22 mouse cellular contexts compared by ENCODE assay signal in genomic region chr13:53825957-53826580, GRCm38 (mm10).
DNase-seq lines count a peak whose midpoint lies in the region; ATAC-seq and TF ChIP-seq lines count a peak whose summit lies in the region.
"Had no signal": no experiment of that assay in that cellular context is flagged by ENCODE, and none has a peak within 500 bp of the region (broad histone marks: within the 10 kb centered on the region; RNA-seq: fewer than 3 reads in every experiment).

No protein-coding gene starts in this region.

- 59% methylated on average over 8 of the region's 8 CpGs for WGBS in forebrain, embryonic 13.5 days
- WGBS in forebrain, embryonic 11.5 days: 72% methylated on average over 8 of the region's 8 CpGs
- 54% methylated on average over 8 of the region's 8 CpGs for WGBS in forebrain, embryonic 16.5 days

- no peak overlapping the region for H3K4me3 ChIP-seq in forebrain, embryonic 13.5 days
- no peak overlapping the region for H3K4me3 ChIP-seq in forebrain, embryonic 11.5 days (ENCODE audit: low read depth, low read length)
- H3K4me3 ChIP-seq in layer of hippocampus, adult 2 months: no peak overlapping the region
- H3K4me3 ChIP-seq in forebrain, embryonic 16.5 days (replicated peaks; ENCODE audit: low read length): no peak overlapping the region
- H3K4me3 ChIP-seq: embryonic facial prominence, embryonic 12.5 days; erythroblast, embryonic 14.5 days; heart, adult 2 months; heart, embryonic 15.5 days; kidney, embryonic 15.5 days; lung, embryonic 15.5 days had no signal

- no peak overlapping the region for H3K27ac ChIP-seq in forebrain, embryonic 13.5 days
- H3K27ac ChIP-seq in forebrain, embryonic 11.5 days (ENCODE audit: low read depth, low read length): no peak overlapping the region
- no peak overlapping the region for H3K27ac ChIP-seq in layer of hippocampus, adult 2 months
- no peak overlapping the region for H3K27ac ChIP-seq in forebrain, embryonic 16.5 days (ENCODE audit: low read length)
- H3K27ac ChIP-seq: embryonic facial prominence, embryonic 12.5 days; heart, adult 2 months; heart, embryonic 15.5 days; kidney, embryonic 15.5 days; liver, embryonic 14.5 days; lung, embryonic 15.5 days had no signal

- no peak overlapping the region for H3K9ac ChIP-seq in forebrain, embryonic 13.5 days
- no peak overlapping the region for H3K9ac ChIP-seq in forebrain, embryonic 11.5 days (ENCODE audit: low read length)
- no peak overlapping the region for H3K9ac ChIP-seq in forebrain, embryonic 16.5 days (replicated peaks; ENCODE audit: low read depth, low read length)
- H3K9ac ChIP-seq: embryonic facial prominence, embryonic 12.5 days; heart, embryonic 15.5 days; kidney, embryonic 15.5 days; liver, embryonic 14.5 days; lung, embryonic 15.5 days had no signal

- H3K36me3 ChIP-seq in forebrain, embryonic 13.5 days (ENCODE audit: poor library complexity, severe bottlenecking): no peaks in the 10 kb centered on the region
- no peaks in the 10 kb centered on the region for H3K36me3 ChIP-seq in forebrain, embryonic 11.5 days (ENCODE audit: control insufficient read depth, insufficient read depth, low read length)
- H3K36me3 ChIP-seq in forebrain, embryonic 16.5 days (ENCODE audit: control insufficient read depth, insufficient read depth): no peaks in the 10 kb centered on the region
- H3K36me3 ChIP-seq: embryonic facial prominence, embryonic 12.5 days; heart, embryonic 15.5 days; kidney, embryonic 15.5 days; lung, embryonic 15.5 days had no signal

- no peaks in the 10 kb centered on the region for H3K9me3 ChIP-seq in forebrain, embryonic 13.5 days (replicated peaks)
- no peaks in the 10 kb centered on the region for H3K9me3 ChIP-seq in forebrain, embryonic 11.5 days (ENCODE audit: control insufficient read depth, low read length)
- no peaks in the 10 kb centered on the region for H3K9me3 ChIP-seq in forebrain, embryonic 16.5 days (ENCODE audit: control insufficient read depth, low read length)
- H3K9me3 ChIP-seq: embryonic facial prominence, embryonic 12.5 days; heart, embryonic 15.5 days; kidney, embryonic 15.5 days; lung, embryonic 15.5 days had no signal

- H3K4me2 ChIP-seq in forebrain, embryonic 13.5 days: no peak overlapping the region
- H3K4me2 ChIP-seq in forebrain, embryonic 11.5 days (ENCODE audit: low read depth, low read length, severe bottlenecking): no peak overlapping the region
- no peak overlapping the region for H3K4me2 ChIP-seq in forebrain, embryonic 16.5 days (ENCODE audit: low read length)
- H3K4me2 ChIP-seq: embryonic facial prominence, embryonic 12.5 days; heart, embryonic 15.5 days; kidney, embryonic 15.5 days; lung, embryonic 15.5 days had no signal

- TF ChIP-seq CTCF in layer of hippocampus, adult 2 months (conservative IDR thresholded peaks at IDR 0.05): no peak

- ATAC-seq in forebrain, embryonic 13.5 days: peak; percentile 45; the same call in 1 of the 2 replicates
- ATAC-seq in forebrain, embryonic 11.5 days (replicated peaks; ENCODE audit: low FRiP score): no peak
- peak; percentile 52; the same call in 1 of the 2 replicates for ATAC-seq in forebrain, embryonic 16.5 days
- ATAC-seq: intestine, embryonic 16.5 days had no signal

- no peaks in the 10 kb centered on the region for H3K27me3 ChIP-seq in forebrain, embryonic 13.5 days
- no peaks in the 10 kb centered on the region for H3K27me3 ChIP-seq in forebrain, embryonic 11.5 days (ENCODE audit: control insufficient read depth, insufficient read depth, low read length)
- no peaks in the 10 kb centered on the region for H3K27me3 ChIP-seq in forebrain, embryonic 16.5 days (replicated peaks; ENCODE audit: control insufficient read depth, insufficient read depth, low read length)
- H3K27me3 ChIP-seq: embryonic facial prominence, embryonic 12.5 days; heart, embryonic 15.5 days; kidney, embryonic 15.5 days; lung, embryonic 15.5 days had no signal

- no peak for DNase-seq in forebrain, embryonic 11.5 days (ENCODE audit: low spot score)
- peak; percentile 31 for DNase-seq in layer of hippocampus, adult 9-11 months
- no peak for DNase-seq in layer of hippocampus, adult 2 months (ENCODE audit: low spot score in 2 of 2)
- DNase-seq in ES-CJ7 (ENCODE audit: low read depth, low spot score): peak; percentile 25
- DNase-seq in B cell, adult 2 months: no peak
- no peak for DNase-seq in retina, postnatal 1 day
- DNase-seq: adrenal gland, adult 2 months; gastrocnemius, postnatal 25 days; heart, adult 2 months; heart, postnatal 4 days; kidney, postnatal 4 days; lung, postnatal 4 days; spleen, adult 18-20 months had no signal

- peaks cover 7% of the 10 kb centered on the region; the same call in 1 of the 2 replicates for H3K4me1 ChIP-seq in forebrain, embryonic 13.5 days
- no peaks in the 10 kb centered on the region for H3K4me1 ChIP-seq in forebrain, embryonic 11.5 days (replicated peaks; ENCODE audit: control insufficient read depth, insufficient read depth, low read length)
- H3K4me1 ChIP-seq in forebrain, embryonic 16.5 days (replicated peaks; ENCODE audit: control insufficient read depth, insufficient read depth, low read length): peaks cover 8% of the 10 kb centered on the region
- H3K4me1 ChIP-seq: embryonic facial prominence, embryonic 12.5 days; heart, embryonic 15.5 days; kidney, embryonic 15.5 days; lung, embryonic 15.5 days had no signal

Comparison
In these comparisons a context has a peak if more than half of its experiments do, and no peak if none do; other contexts are left out.
1. DNase-seq: peak in layer of hippocampus, adult 9-11 months (single experiment) and ES-CJ7 (single experiment); none in forebrain, embryonic 11.5 days (single experiment), layer of hippocampus, adult 2 months (0 of 2), B cell, adult 2 months (0 of 2) and retina, postnatal 1 day (single experiment).